Mouse (Mus musculus) layer of hippocampus, adult 9-11 months (tissue): Measurements from ENCODE around the gene Nt5c3b.

Source experiments
- DNase-seq: peaks from one replicate; pipeline ENCODE4 v3.0.0; 2022

Gene Nt5c3b

DNA sequence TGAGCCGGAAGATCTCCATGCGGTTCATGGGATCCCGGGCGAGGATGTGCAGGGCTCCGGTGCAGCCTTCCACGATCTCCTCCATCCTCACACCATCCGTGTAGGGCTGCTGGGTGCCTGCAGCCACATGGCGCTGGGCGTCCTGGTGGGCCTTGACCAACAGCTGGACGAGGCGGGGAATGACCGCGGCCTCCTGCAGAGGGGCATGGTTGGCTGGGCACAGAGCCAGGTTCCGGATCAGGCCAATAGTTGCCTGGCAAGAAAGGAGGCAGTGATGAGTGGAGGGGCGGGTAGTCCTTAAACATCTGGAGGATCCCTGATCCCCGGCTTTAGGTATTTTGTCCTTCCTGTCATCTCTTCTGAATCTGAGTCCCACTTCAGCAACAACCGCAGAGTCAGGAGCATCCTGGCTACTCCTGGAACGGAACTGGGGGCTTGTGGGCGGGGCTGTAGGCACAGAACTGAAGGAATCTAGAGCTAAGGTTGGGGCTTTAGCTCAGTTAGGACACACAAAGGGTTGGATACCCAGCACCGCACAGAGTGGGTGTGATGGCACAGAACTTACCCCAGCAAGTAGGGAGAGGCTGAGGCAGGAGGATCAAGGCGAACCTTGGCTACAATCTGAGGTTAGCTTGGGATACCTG is 64.7 kb downstream of the Nt5c3b start:
- no peak for DNase-seq

DNA sequence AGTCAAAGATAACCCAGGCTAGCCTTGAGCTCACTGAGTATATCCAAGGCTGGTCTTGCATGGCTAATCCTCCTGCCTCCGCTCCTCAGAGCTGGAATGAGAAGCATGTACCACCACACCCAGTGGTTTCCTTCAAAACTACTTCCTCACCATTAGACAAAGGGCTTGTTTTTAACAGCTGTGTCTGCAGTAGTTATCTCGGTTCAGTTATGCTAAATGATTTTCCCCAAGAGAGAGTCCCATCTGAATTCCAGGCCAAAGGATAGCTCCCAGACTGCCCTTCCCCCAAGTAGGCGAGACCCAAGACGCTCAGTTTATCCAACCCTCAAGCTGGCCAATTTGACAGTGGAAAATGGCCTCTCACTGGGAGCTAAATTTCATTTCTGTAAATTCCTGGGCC is 65.6 kb downstream of the Nt5c3b start:
- no peak for DNase-seq

DNA sequence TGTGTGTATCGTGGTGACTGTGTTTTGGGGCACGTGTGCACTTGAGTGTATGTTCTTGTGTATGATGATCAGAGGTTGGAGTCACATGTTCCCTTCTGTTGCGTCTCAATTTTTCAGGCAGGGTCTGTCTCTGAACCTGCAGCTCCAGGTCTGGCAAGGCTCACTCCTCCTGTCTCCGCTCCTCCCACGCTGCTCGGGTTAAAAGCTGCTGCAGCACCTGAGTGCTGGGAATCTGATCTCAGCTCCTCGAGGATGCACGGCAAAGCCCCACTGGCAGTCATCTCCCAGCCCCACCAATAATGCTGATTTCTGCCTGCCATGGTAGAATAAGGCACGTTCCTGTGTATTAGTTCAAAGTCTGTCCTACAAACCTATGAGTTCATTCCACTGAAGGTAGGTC is 66.5 kb downstream of the Nt5c3b start:
- DNase-seq = no peak
